Mouse (Mus musculus): ENCODE measurements around the gene Hoxc4.

GRCm38 (mm10) chr15:103058715-103059114 is 40.0 kb downstream of the Hoxc4 start:
- TF ChIP-seq CTCF (IDR thresholded peaks at IDR 0.05; ENCODE audit: low read depth, low read length): no peak
- TF ChIP-seq POLR2A (IDR thresholded peaks at IDR 0.05; ENCODE audit: insufficient read depth, low read length): no peak
- no peak for TF ChIP-seq EP300 (IDR thresholded peaks at IDR 0.05; ENCODE audit: insufficient read depth, low read depth, low read length)
